Mouse (Mus musculus) T-helper 1 cell (primary cell): ENCODE data around the gene Lrp2.

ENCODE experiments used
- in situ Hi-C: fragments of 300-600 bp; cut with MboI, MseI; formaldehyde crosslinking; loops from one replicate; pipeline ENCODE4 v1.15.1; 2025; ENCODE audit warnings: high pct_unique_total_duplicates

Gene Lrp2

GRCm38 (mm10) chr2:69585886-69586398 is at the start of gene Lrp2:
Gene Lrp2, minus strand, starts transcription at chr2:69586065.
- in situ Hi-C loops, result no loop called here

DNA sequence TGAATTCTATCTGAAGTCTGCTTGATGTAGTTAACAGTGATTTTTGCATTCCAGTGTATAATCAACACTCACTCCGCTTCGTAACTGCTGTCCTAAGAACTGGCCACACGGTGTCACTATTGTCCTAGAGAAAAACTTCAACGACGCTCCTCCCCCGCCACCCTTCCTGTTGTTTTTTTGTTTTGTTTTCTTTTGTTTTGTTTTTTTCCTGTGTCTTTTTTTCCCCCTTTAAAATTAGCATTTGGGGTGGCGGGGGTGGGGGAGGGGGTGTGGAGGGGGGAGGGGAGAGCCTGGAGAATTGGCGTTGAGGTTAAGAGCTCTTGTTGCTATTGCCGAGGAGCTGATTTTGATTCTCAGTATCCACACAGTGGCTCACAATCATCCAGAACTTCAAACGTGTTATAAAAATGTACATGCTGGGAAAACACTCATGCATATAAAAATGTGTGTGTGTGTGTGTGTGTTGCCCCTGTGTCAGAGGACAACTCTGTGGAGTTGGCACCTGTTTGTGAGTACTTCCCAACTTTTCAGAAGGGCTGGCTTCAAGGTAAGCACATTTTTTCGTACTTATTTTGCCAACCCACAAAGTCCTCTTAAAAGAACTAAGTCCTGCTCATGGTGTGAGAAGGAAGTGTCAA is 49.3 kb upstream of the Lrp2 start:
- in situ Hi-C loops, result no loop called here

- in situ Hi-C loops, result no loop called here
Observed at GRCm38 (mm10) chr2:69631449-69631848, 45.6 kb upstream of the Lrp2 start.

DNA sequence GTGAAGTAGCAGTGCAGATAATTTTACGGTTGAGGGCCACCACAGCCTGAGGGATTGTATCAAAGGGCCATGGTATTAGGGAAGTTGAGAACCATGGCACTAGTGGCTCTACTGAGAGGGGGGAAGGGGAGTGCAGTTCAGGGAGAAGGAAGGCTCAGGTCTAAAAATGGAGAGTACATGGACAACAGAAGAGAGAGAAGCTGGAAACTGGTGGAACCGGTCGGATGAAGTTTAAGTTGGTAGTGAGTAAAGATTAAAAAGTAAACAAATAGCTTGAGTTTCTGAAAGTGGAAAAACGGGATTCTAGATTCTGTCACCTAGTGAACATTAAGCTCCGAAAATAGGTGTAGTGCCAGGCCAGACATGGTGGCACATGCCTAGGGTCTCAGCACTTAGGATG is 44.9 kb upstream of the Lrp2 start:
- in situ Hi-C loops, result no loop called here

GRCm38 (mm10) chr2:69629914-69630313 is 44.0 kb upstream of the Lrp2 start:
- in situ Hi-C loops, result no loop called here

DNA sequence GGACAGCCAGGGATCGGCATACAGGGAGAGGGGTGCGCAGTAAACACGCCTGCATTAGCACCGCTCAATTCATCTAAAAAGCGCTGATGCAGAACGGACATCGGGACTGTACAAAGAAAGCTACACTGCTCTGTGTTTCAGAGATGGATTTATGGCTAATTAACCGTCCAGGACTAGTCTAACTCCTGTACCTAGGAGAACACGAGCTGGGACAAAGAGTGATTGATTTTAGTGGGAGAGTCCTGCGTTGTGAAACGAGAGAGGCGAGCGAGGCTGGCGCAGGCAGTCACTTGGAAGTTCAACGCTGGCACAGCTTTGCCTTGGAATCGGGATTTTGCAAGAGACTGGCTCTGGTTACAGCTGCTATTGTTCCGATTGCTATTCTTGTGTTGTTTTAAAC is 43.4 kb upstream of the Lrp2 start:
- in situ Hi-C loops, result no loop called here

GRCm38 (mm10) chr2:69619286-69619685 is 33.4 kb upstream of the Lrp2 start:
- in situ Hi-C loops, result no loop called here

DNA sequence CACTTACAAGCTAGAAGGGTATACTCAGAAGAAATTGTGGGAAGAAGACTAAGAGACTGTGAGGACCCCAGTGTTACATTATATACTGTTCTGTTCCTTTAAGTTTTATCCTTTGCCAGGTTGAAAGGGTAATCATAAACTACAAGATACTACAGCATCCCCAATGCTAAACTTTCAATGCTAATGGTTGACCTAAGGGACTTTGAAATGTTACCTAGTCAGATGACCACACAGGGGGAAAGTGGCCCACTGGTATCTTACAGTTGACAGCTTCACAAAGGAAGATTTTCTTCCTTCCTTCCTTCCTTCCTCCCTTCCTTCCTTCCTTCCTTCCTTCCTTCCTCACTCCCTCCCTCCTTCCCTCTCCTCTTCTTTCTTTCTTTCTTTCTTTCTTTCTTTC is 32.5 kb upstream of the Lrp2 start:
- in situ Hi-C loops, result no loop called here

GRCm38 (mm10) chr2:69613237-69613636 is 27.4 kb upstream of the Lrp2 start:
- in situ Hi-C loops, result no loop called here

- in situ Hi-C loops, result no loop called here
Observed at GRCm38 (mm10) chr2:69612716-69613115, 26.9 kb upstream of the Lrp2 start.

DNA sequence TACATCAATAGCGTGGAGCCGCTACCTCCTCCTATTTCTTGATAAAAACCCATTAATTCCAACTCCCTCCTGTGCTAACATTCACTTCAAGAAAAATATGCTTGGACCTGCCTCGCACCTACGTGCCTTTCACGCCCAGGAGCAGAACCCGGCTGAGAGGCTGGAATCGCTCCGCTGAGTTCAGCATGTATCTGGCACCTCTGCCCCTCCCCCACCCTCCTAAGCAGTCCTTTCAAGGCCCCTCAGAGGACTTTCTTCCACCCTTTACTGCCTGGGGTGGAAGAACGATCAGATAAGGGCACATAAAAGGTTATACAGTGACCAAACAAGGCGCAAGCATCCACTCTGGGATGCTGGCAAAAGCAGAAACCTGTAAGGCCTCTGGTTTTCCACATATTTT is 26.4 kb upstream of the Lrp2 start:
- in situ Hi-C loops, result no loop called here

DNA sequence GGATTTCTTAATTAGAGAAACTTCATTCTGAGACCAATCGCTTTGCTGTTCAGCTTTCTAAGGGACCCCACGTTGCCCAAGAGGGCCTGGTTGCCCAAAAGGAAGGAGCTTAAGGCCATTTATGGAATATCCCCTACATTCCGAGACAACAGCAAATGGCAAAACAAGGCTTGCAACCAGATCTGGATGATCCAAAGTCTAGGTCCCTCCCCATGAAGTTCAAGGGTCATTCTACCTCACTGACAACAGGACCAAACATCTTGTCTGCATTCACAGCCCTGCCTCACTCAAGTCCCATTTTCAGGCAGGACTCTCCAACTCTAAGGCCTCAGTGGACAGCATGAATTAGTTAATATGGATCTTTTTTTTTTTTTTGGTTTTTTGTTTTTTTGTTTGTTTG is 20.8 kb upstream of the Lrp2 start:
- in situ Hi-C loops, result no loop called here

DNA sequence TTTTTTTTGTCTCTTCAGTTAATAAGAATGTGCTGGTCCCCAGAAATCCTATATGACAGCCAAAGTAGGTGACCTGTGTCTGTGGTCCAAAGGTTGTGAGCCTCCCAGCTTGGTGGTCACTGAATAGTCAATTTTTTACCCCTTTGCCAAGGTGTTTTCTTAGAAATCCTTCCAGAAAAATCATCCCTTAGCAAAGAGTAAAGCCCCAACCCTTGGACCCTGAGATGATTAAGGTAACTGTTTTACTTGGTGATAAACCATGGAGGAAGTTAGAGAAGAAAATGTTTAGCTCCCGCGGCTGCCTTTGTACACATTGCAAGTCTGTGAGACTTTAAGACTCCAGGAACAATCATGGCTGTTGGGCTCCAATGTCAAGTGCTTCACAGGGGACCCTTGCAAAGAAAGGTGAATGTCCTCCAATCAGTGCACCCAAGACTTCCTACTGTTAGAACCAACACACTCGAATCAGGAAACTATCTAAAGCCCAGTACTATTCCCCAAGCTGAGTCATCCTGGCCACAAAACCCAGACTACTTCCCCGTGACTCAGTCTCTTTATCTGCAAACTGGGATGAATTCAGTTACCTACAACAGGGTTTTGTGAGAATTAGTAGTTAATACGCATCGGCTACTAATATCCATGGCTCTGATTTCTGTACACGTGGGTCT is 18.0 kb upstream of the Lrp2 start:
- in situ Hi-C loops, result no loop called here

GRCm38 (mm10) chr2:69593168-69593567 is 7.3 kb upstream of the Lrp2 start:
- in situ Hi-C loops, result no loop called here

- in situ Hi-C loops, result no loop called here
Observed at GRCm38 (mm10) chr2:69592536-69592935, 6.7 kb upstream of the Lrp2 start.

DNA sequence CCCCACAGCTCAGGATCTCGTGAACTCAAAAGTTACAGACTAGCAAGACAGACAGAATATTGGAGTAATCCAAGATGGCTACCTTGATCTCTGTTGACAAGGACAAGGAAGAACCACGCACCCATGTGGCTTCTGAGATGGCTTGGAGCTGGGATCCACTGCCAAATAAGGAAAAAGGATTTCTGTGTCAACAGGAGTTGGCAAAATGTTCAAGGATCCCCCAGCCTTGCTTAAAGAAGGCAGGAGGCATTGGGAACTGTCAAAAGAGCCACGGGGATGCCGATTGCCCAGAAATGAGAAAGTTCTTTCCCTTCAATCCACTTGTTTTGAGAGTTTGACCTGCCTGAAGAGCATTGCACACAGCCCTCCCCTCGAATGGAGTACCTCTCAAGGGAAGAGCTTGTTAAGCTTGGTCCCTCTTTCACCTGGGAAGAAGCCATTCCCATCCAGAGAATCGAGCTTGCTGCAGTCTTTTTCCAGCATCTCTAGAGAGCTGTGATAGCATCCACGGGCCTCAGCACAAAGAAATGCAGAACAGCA is 6.2 kb upstream of the Lrp2 start:
- in situ Hi-C loops, result no loop called here

GRCm38 (mm10) chr2:69590548-69590947 is 4.7 kb upstream of the Lrp2 start:
- in situ Hi-C loops, result no loop called here

DNA sequence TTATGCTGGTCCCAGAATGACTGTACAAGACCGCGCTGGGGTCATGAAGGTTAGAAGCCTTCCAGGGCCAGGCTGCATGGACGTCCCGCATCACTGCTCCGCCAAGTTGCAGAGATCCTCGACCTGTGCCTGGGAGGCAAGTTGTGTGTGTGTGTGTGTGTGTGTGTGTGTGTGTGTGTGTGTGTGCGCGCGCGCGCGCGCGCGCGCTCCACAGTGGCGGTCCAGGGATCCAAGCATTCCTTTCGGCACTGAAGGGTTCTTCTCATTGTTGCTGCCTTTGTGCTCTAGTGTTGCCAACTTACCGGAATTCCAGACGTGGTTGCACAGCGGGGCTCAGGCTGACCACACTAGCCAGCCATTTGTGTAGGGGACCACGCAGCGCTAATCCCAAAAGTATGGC is 2.0 kb upstream of the Lrp2 start:
- in situ Hi-C loops, result no loop called here

DNA sequence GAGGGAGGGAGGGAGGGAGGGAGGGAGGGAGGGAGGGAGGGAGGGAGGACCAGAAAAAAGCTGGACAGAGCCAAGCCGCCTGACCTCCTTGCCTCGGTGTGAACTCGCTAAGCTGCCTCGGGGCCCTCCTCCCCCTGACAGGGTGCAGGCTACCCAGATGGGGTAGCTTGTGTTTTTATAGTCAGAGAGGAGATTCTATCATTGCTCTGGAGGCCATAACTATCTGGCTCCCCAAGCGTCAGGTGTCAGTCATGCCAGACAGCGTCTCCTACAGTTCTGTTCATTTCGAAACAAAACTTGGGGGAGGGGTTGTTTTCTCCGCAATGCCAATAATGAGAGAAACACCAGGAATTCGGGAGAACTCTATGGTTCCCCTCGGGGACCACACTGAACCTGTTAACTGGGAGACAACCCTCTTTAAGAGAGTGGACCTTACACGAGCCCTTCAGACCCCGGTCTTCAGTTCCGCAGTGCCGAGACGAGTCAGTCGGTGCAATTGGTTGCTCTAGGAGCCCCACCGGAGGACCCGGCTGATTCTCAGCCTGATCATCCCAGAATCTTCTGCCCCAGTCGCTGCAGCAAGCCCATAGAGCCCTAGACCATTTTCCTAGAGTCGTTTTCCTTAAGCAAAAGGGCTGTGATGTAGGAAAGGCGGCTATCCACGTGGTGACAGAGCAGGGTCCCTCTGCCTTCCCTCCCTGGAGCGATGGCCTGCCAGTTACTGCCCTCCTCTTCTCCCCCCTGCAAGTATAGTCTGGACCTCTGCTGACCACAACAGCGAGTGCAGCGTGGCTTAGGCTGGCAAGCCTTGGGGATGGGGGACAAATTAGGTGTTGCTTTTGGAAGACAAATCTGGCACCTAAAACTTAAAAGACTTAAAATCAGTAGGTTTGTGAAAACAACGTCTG is 1.2 kb upstream of the Lrp2 start:
- in situ Hi-C loops, result no loop called here

DNA sequence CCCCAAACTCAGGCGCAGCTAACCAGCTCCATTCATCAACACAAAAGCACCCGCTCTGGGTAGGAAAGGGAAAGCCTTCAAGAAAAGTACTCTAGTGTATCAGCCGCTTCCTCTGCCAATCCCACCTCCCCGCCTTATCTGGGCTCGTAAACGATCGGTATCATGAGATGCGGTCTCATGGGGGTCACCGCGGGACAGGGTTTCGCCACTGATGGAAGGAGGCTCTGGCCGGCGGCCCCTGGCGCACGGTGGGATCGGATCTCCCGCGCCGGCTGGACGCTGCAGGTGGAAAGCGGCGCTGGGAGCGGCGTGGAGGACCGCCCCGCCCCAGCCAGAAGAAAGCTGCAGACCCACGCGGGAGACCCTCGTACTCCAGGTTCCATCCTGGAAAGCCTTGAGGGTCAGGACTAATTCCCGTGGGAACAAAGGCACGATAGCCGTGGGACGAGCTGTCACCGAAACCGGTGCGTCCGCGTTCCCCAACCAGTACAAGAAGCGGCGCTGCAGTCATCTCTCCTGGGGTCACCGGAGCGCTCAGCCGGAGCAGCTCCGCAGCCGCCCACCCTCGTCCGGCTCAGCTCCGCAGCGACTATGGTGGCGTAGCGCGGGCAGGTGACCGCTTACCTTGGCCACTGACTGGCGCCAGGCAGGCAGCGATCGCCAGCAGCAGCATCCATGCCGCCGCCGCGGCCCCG is 527 bp downstream of the Lrp2 start:
- in situ Hi-C loops, result no loop called here

- in situ Hi-C loops, result no loop called here
Observed at GRCm38 (mm10) chr2:69584117-69584933, 1.5 kb downstream of the Lrp2 start.
